Mouse (Mus musculus) heart, embryonic 10.5 days (tissue): ENCODE measurements at regions not wholly inside any gene's neighbourhood (a gene's known extent, or its start where the extent isn't known, plus 50 kb on each side); places are given as distances from the start of the nearest gene placed in this dataset.

Source experiments
- DNase-seq: peaks from one replicate; pipeline ENCODE4 v3.0.0-alpha.2; 2017; ENCODE audit warnings: low spot score
- H3K27ac ChIP-seq: fragments of 300-500 bp; sonication (generic); 2 replicates; pipeline ENCODE4 v1.5.1; 2016; ENCODE audit warnings: mild to moderate bottlenecking
- H3K27me3 ChIP-seq: fragments of 300-500 bp; sonication (generic); 2 replicates; pipeline ENCODE4 v1.6.1; 2016; ENCODE audit warnings: mild to moderate bottlenecking; ENCODE audit not compliant: poor library complexity, insufficient read depth, severe bottlenecking
- H3K36me3 ChIP-seq: fragments of 300-500 bp; sonication (generic); 2 replicates; pipeline ENCODE4 v1.6.1; 2016; ENCODE audit warnings: mild to moderate bottlenecking, moderate library complexity
- H3K4me1 ChIP-seq: fragments of 300-500 bp; sonication (generic); 2 replicates; pipeline ENCODE4 v1.6.1; 2016; ENCODE audit warnings: mild to moderate bottlenecking
- H3K4me3 ChIP-seq: fragments of 300-500 bp; sonication (generic); 2 replicates; pipeline ENCODE4 v1.5.1; 2016; ENCODE audit warnings: mild to moderate bottlenecking, moderate library complexity
- H3K9me3 ChIP-seq: fragments of 300-500 bp; sonication (generic); 2 replicates; pipeline ENCODE4 v1.6.1; 2016; ENCODE audit warnings: mild to moderate bottlenecking, moderate library complexity
- WGBS: fragments of 180-500 bp; shearing (Covaris S2); methylation state at CpG from one replicate; pipeline ENCODE4 v1.1.7; 2016; 5-methylcytosine and 5-hydroxymethylcytosine counted together

- WGBS = 62% methylated on average over 5 of the region's 5 CpGs
- no peak for DNase-seq
- 0 out of 2 replicates have a peak, but pooled peaks cover 5% of the 10 kb centered on the region for H3K27me3 ChIP-seq
- H3K27ac ChIP-seq = no peak overlapping the region
- H3K36me3 ChIP-seq = no peaks in the 10 kb centered on the region
- H3K4me3 ChIP-seq = no peak overlapping the region
- no peaks in the 10 kb centered on the region for H3K9me3 ChIP-seq
- H3K4me1 ChIP-seq = peaks cover 40% of the 10 kb centered on the region
These were observed 57.8 kb upstream of the Cdon start for GRCm38 (mm10) chr9:35363079-35363478.

- Histone ChIP-seq H3K4me3 (no peak overlapping the region), H3K27me3 (0 out of 2 replicates have a peak, but pooled peaks cover 5% of the 10 kb centered on the region), H3K4me1 (peaks cover 47% of the 10 kb centered on the region), H3K36me3 (no peaks in the 10 kb centered on the region), H3K9me3 (no peaks in the 10 kb centered on the region), H3K27ac (peak overlapping the region; percentile 3; the same call in 1 of the 2 replicates)
- no peak for DNase-seq
- 45% methylated on average over 4 of the region's 4 CpGs for WGBS
These were observed 57.0 kb upstream of the Cdon start for GRCm38 (mm10) chr9:35363936-35364335.

GRCm38 (mm10) chr9:35365975-35366374 lies 55.0 kb upstream of the Cdon start:
- H3K36me3 ChIP-seq = no peaks in the 10 kb centered on the region
- no peak for DNase-seq
- H3K4me1 ChIP-seq = peaks cover 34% of the 10 kb centered on the region
- H3K4me3 ChIP-seq = no peak overlapping the region
- WGBS = 90% methylated on average over 5 of the region's 5 CpGs
- 0 out of 2 replicates have a peak, but pooled peaks cover 5% of the 10 kb centered on the region for H3K27me3 ChIP-seq
- no peak overlapping the region for H3K27ac ChIP-seq
- no peaks in the 10 kb centered on the region for H3K9me3 ChIP-seq

- no peak overlapping the region for H3K4me3 ChIP-seq
- no peaks in the 10 kb centered on the region for H3K36me3 ChIP-seq
- H3K27ac ChIP-seq = no peak overlapping the region
- no peak for DNase-seq
- H3K4me1 ChIP-seq = peaks cover 24% of the 10 kb centered on the region
- H3K9me3 ChIP-seq = no peaks in the 10 kb centered on the region
- 0 out of 2 replicates have a peak, but pooled peaks cover 12% of the 10 kb centered on the region for H3K27me3 ChIP-seq
- 51% methylated on average over 5 of the region's 5 CpGs for WGBS
These were observed 51.9 kb upstream of the Cdon start for GRCm38 (mm10) chr9:35369063-35369462.

GRCm38 (mm10) chr9:35370031-35370430 lies 50.9 kb upstream of the Cdon start:
- no peak for DNase-seq
- Histone ChIP-seq H3K36me3 (no peaks in the 10 kb centered on the region), H3K4me3 (no peak overlapping the region), H3K27ac (no peak overlapping the region), H3K9me3 (no peaks in the 10 kb centered on the region), H3K27me3 (0 out of 2 replicates have a peak, but pooled peaks cover 7% of the 10 kb centered on the region), H3K4me1 (peaks cover 20% of the 10 kb centered on the region)
- WGBS = 68% methylated on average over 3 of the region's 3 CpGs

- Histone ChIP-seq H3K27me3 (0 out of 2 replicates have a peak, but pooled peaks cover 7% of the 10 kb centered on the region), H3K36me3 (no peaks in the 10 kb centered on the region), H3K4me1 (peaks cover 20% of the 10 kb centered on the region), H3K4me3 (no peak overlapping the region), H3K9me3 (no peaks in the 10 kb centered on the region), H3K27ac (no peak overlapping the region)
- no peak for DNase-seq
- 93% methylated on average over 3 of the region's 3 CpGs for WGBS
These were observed 50.0 kb upstream of the Cdon start for GRCm38 (mm10) chr9:35370895-35371294.
